Mouse (Mus musculus) stomach, embryonic 14.5 days (tissue): Measurements from ENCODE around the gene Sox5. TPM values are rescaled to one million over a fixed set of nuclear protein-coding genes. Genes with fewer than 3 reads are reported as not detected.

Source experiments
- ATAC-seq: fragments of 200-750 bp; cut with Nextera tagmentation; 2 replicates; pipeline ENCODE4 v1.8.0; 2017; ENCODE audit warnings: low read depth, moderate TSS enrichment; ENCODE audit not compliant: insufficient number of reproducible peaks, insufficient read depth, low FRiP score
- H3K27ac ChIP-seq: fragments of 300-500 bp; sonication (generic); 2 replicates; pipeline ENCODE4 v1.5.1; 2014; ENCODE audit warnings: mild to moderate bottlenecking, low read length, moderate library complexity, mixed read lengths
- H3K27me3 ChIP-seq: fragments of 300-500 bp; sonication (generic); 2 replicates; pipeline ENCODE4 v1.6.1; 2014; ENCODE audit warnings: low read length, control low read depth, mixed read lengths; ENCODE audit not compliant: control insufficient read depth, insufficient read depth
- H3K36me3 ChIP-seq: fragments of 300-500 bp; sonication (generic); 2 replicates; pipeline ENCODE4 v1.6.1; 2014; ENCODE audit warnings: mild to moderate bottlenecking, control low read depth, low read length, moderate library complexity, mixed read lengths; ENCODE audit not compliant: control insufficient read depth, insufficient read depth
- H3K4me1 ChIP-seq: fragments of 300-500 bp; sonication (generic); 2 replicates; pipeline ENCODE4 v1.6.1; 2014; ENCODE audit warnings: low read length, control low read depth, mixed read lengths; ENCODE audit not compliant: control insufficient read depth, insufficient read depth
- H3K4me2 ChIP-seq: fragments of 300-500 bp; sonication (generic); replicated peaks from 2 replicates; pipeline ENCODE4 v1.6.1; 2014; ENCODE audit warnings: low read depth, low read length, control low read depth
- H3K4me3 ChIP-seq: fragments of 300-500 bp; sonication (generic); 2 replicates; pipeline ENCODE4 v1.5.1; 2014; ENCODE audit warnings: low read depth, low read length, control low read depth
- H3K9ac ChIP-seq: fragments of 300-500 bp; sonication (generic); replicated peaks from 2 replicates; pipeline ENCODE4 v1.6.1; 2014; ENCODE audit warnings: low read depth, mild to moderate bottlenecking, control low read depth, low read length, moderate library complexity, mixed read lengths
- H3K9me3 ChIP-seq: fragments of 300-500 bp; sonication (generic); 2 replicates; pipeline ENCODE4 v1.6.1; 2016; ENCODE audit warnings: low read depth, low read length, control low read depth; ENCODE audit not compliant: control insufficient read depth
- WGBS: fragments of 180-500 bp; shearing (Covaris S2); extraction: QIAGEN DNeasy Blood & Tissue Kit; methylation state at CpG from one replicate; pipeline ENCODE4 v1.1.7; 2014; 5-methylcytosine and 5-hydroxymethylcytosine counted together
- polyA plus RNA-seq: library from polyadenylated mRNA; unstranded; fragments of >200 nt; fragmentation: Nextera tagmentation; extraction: Ambion mirVana; gene quantifications from 2 replicates; pipeline ENCODE4 v1.2.1, GENCODE M21; 2014

Sox5 gene
- polyA plus RNA-seq, 1 experiment from 2014 or later, result 30.3 TPM

- Histone ChIP-seq H3K36me3 (no peaks in the 10 kb centered on the region), H3K9me3 (no peaks in the 10 kb centered on the region), H3K4me2 (no peak overlapping the region), H3K4me1 (peaks cover 8% of the 10 kb centered on the region; the same call in 1 of the 2 replicates), H3K4me3 (no peak overlapping the region), H3K27ac (no peak overlapping the region), H3K9ac (no peak overlapping the region), H3K27me3 (no peaks in the 10 kb centered on the region)
- WGBS, result 71% methylated on average over 12 of the region's 12 CpGs
- no peak for ATAC-seq
These were observed 706.3 kb downstream of the Sox5 start for GRCm38 (mm10) chr6:144075327-144075941.

- Histone ChIP-seq H3K27me3 (no peaks in the 10 kb centered on the region), H3K4me3 (no peak overlapping the region), H3K9me3 (no peaks in the 10 kb centered on the region), H3K9ac (no peak overlapping the region), H3K4me1 (peaks cover 8% of the 10 kb centered on the region; the same call in 1 of the 2 replicates), H3K27ac (no peak overlapping the region), H3K36me3 (no peaks in the 10 kb centered on the region), H3K4me2 (0 out of 2 replicates have a peak overlapping the region, but pooled peaks have one; percentile 10)
- 32% methylated on average over 9 of the region's 9 CpGs for WGBS
- peak; percentile 46; the same call in 1 of the 2 replicates for ATAC-seq
These were observed 707.0 kb downstream of the Sox5 start for GRCm38 (mm10) chr6:144074826-144075225.

- H3K27ac ChIP-seq, result no peak overlapping the region
- H3K4me1 ChIP-seq, result peaks cover 10% of the 10 kb centered on the region; the same call in 1 of the 2 replicates
- no peak overlapping the region for H3K4me2 ChIP-seq
- no peak overlapping the region for H3K4me3 ChIP-seq
- no peak for ATAC-seq
- no peaks in the 10 kb centered on the region for H3K27me3 ChIP-seq
- no peaks in the 10 kb centered on the region for H3K36me3 ChIP-seq
- WGBS, result 77% methylated on average over 5 of the region's 5 CpGs
- H3K9ac ChIP-seq, result no peak overlapping the region
- H3K9me3 ChIP-seq, result no peaks in the 10 kb centered on the region
These were observed 711.3 kb downstream of the Sox5 start for GRCm38 (mm10) chr6:144070461-144070860.

GRCm38 (mm10) chr6:144067491-144067890 is 714.3 kb downstream of the Sox5 start:
- Histone ChIP-seq H3K4me1 (0 out of 2 replicates have a peak, but pooled peaks cover 2% of the 10 kb centered on the region), H3K9ac (no peak overlapping the region), H3K27ac (no peak overlapping the region), H3K4me2 (no peak overlapping the region), H3K27me3 (no peaks in the 10 kb centered on the region), H3K36me3 (no peaks in the 10 kb centered on the region), H3K9me3 (no peaks in the 10 kb centered on the region), H3K4me3 (no peak overlapping the region)
- no peak for ATAC-seq
- 54% methylated on average over 7 of the region's 7 CpGs for WGBS

DNA sequence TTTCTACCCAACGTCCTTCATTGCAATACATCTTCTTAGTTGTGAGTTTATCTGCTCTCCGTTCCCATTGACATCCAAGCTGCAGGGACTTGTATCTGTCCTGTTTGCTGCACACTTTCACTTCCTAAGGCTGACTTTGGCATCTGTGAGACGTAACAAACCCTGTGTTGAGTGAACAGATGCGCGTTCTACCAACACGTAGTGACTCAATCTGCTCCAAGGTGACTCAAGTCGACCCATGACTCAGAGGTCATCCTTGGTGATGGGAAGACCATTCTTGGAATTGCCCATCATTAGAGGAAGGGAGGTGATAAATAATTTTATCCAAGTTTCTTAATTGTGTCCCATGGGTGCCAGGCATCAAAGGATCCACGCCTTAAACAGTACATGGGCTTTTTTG is 719.3 kb downstream of the Sox5 start:
- no peak for ATAC-seq
- Histone ChIP-seq H3K27me3 (no peaks in the 10 kb centered on the region), H3K27ac (no peak overlapping the region), H3K36me3 (no peaks in the 10 kb centered on the region), H3K4me3 (no peak overlapping the region), H3K4me1 (no peaks in the 10 kb centered on the region; the same call in 1 of the 2 replicates), H3K9me3 (no peaks in the 10 kb centered on the region), H3K9ac (no peak overlapping the region), H3K4me2 (no peak overlapping the region)
- WGBS, result 87% methylated on average over 8 of the region's 8 CpGs

GRCm38 (mm10) chr6:144061814-144062213 is 720.0 kb downstream of the Sox5 start:
- Histone ChIP-seq H3K36me3 (no peaks in the 10 kb centered on the region), H3K9me3 (no peaks in the 10 kb centered on the region), H3K4me1 (peaks cover 2% of the 10 kb centered on the region), H3K4me3 (no peak overlapping the region), H3K9ac (no peak overlapping the region), H3K27me3 (no peaks in the 10 kb centered on the region), H3K4me2 (no peak overlapping the region), H3K27ac (no peak overlapping the region)
- no peak for ATAC-seq
- 88% methylated on average over 8 of the region's 8 CpGs for WGBS

- Histone ChIP-seq H3K4me1 (peaks cover 8% of the 10 kb centered on the region), H3K9me3 (no peaks in the 10 kb centered on the region), H3K4me2 (no peak overlapping the region), H3K4me3 (no peak overlapping the region), H3K27ac (no peak overlapping the region; the same call in 1 of the 2 replicates), H3K27me3 (no peaks in the 10 kb centered on the region), H3K9ac (no peak overlapping the region), H3K36me3 (no peaks in the 10 kb centered on the region)
- ATAC-seq, result 0 out of 2 replicates have a peak, but pooled peaks have one; percentile 42
- 65% methylated on average over 14 of the region's 14 CpGs for WGBS
These were observed 724.6 kb downstream of the Sox5 start for GRCm38 (mm10) chr6:144057098-144057632.

- H3K9me3 ChIP-seq, result no peaks in the 10 kb centered on the region
- 0 out of 2 replicates have a peak, but pooled peaks have one; percentile 14 for ATAC-seq
- no peaks in the 10 kb centered on the region for H3K36me3 ChIP-seq
- 49% methylated on average over 10 of the region's 10 CpGs for WGBS
- H3K9ac ChIP-seq, result no peak overlapping the region
- peaks cover 8% of the 10 kb centered on the region for H3K4me1 ChIP-seq
- H3K4me2 ChIP-seq, result no peak overlapping the region
- H3K27me3 ChIP-seq, result no peaks in the 10 kb centered on the region
- H3K4me3 ChIP-seq, result no peak overlapping the region
- H3K27ac ChIP-seq, result no peak overlapping the region
These were observed 725.3 kb downstream of the Sox5 start for GRCm38 (mm10) chr6:144056252-144057097.
